Mouse (Mus musculus): ENCODE data around the gene Inafm1. TPM values are rescaled to one million over a fixed set of nuclear protein-coding genes. Genes with fewer than 3 reads are reported as not detected.

The Inafm1 gene
- polyA plus RNA-seq (2015; fragmentation: Nextera tagmentation; extraction: Ambion mirVana): 4.4 and 5.4 TPM in 2 replicates

GRCm38 (mm10) chr7:16273081-16273765, at the start of gene Inafm1:
Inafm1 (minus strand) TSS chr7:16273617.
- Histone ChIP-seq H3K4me1 (replicated peaks) (peaks cover 58% of the 10 kb centered on the region), H3K27ac (replicated peaks) (peak within 1 kb of the TSS; percentile 98), H3K36me3 (replicated peaks) (peaks cover 27% of the 10 kb centered on the region), H3K4me3 (replicated peaks) (peak within 1 kb of the TSS; percentile 82), H3K9ac (peak within 1 kb of the TSS; percentile 80), H3K27me3 (no peaks in the 10 kb centered on the region), H3K4me2 (peak within 1 kb of the TSS; percentile 99), H3K9me3 (replicated peaks) (no peaks in the 10 kb centered on the region)
- WGBS (ENCODE audit: insufficient replicate concordance): 1% methylated on average over 48 of the region's 49 CpGs
- peak; percentile 71 for ATAC-seq (ENCODE audit: insufficient read depth)

- Histone ChIP-seq H3K27ac (replicated peaks) (no peak overlapping the region), H3K36me3 (replicated peaks) (peaks cover 33% of the 10 kb centered on the region), H3K27me3 (no peaks in the 10 kb centered on the region), H3K4me1 (replicated peaks) (peaks cover 9% of the 10 kb centered on the region), H3K9me3 (replicated peaks) (no peaks in the 10 kb centered on the region), H3K4me2 (no peak overlapping the region), H3K4me3 (replicated peaks) (no peak overlapping the region), H3K9ac (no peak overlapping the region)
- WGBS (ENCODE audit: insufficient replicate concordance): 80% methylated on average over 6 of the region's 6 CpGs
- no peak for ATAC-seq (ENCODE audit: insufficient read depth)
These were observed 47.1 kb upstream of the Inafm1 start for GRCm38 (mm10) chr7:16320479-16320878.

GRCm38 (mm10) chr7:16319216-16319615, 45.8 kb upstream of the Inafm1 start:
- H3K36me3 ChIP-seq (replicated peaks): peaks cover 28% of the 10 kb centered on the region
- H3K4me3 ChIP-seq (replicated peaks): no peak overlapping the region
- no peaks in the 10 kb centered on the region for H3K9me3 ChIP-seq (replicated peaks)
- no peak overlapping the region for H3K27ac ChIP-seq (replicated peaks)
- H3K4me2 ChIP-seq: no peak overlapping the region
- WGBS (ENCODE audit: insufficient replicate concordance): 80% methylated on average over 4 of the region's 4 CpGs
- H3K9ac ChIP-seq: no peak overlapping the region
- no peak for ATAC-seq (ENCODE audit: insufficient read depth)
- H3K27me3 ChIP-seq: no peaks in the 10 kb centered on the region
- H3K4me1 ChIP-seq (replicated peaks): peaks cover 22% of the 10 kb centered on the region

- Histone ChIP-seq H3K4me3 (replicated peaks) (no peak overlapping the region), H3K36me3 (replicated peaks) (peaks cover 24% of the 10 kb centered on the region), H3K27me3 (peaks cover 11% of the 10 kb centered on the region), H3K9ac (no peak overlapping the region), H3K27ac (replicated peaks) (no peak overlapping the region), H3K9me3 (replicated peaks) (no peaks in the 10 kb centered on the region), H3K4me2 (no peak overlapping the region), H3K4me1 (replicated peaks) (peaks cover 42% of the 10 kb centered on the region)
- ATAC-seq (ENCODE audit: insufficient read depth): no peak
- 81% methylated on average over 14 of the region's 14 CpGs for WGBS (ENCODE audit: insufficient replicate concordance)
These were observed 43.7 kb upstream of the Inafm1 start for GRCm38 (mm10) chr7:16317094-16317493.

GRCm38 (mm10) chr7:16315222-16315759, 41.9 kb upstream of the Inafm1 start:
- Histone ChIP-seq H3K27ac (replicated peaks) (peak overlapping the region; percentile 29), H3K36me3 (replicated peaks) (peaks cover 24% of the 10 kb centered on the region), H3K27me3 (peaks cover 22% of the 10 kb centered on the region), H3K4me3 (replicated peaks) (no peak overlapping the region), H3K9ac (no peak overlapping the region), H3K4me2 (no peak overlapping the region), H3K4me1 (replicated peaks) (peaks cover 54% of the 10 kb centered on the region), H3K9me3 (replicated peaks) (no peaks in the 10 kb centered on the region)
- no peak for ATAC-seq (ENCODE audit: insufficient read depth)
- WGBS (ENCODE audit: insufficient replicate concordance): 50% methylated on average over 4 of the region's 4 CpGs

- peak overlapping the region; percentile 92 for H3K4me3 ChIP-seq (replicated peaks)
- WGBS (ENCODE audit: insufficient replicate concordance): 21% methylated on average over 13 of the region's 13 CpGs
- H3K9ac ChIP-seq: peak overlapping the region; percentile 97
- H3K36me3 ChIP-seq (replicated peaks): peaks cover 24% of the 10 kb centered on the region
- ATAC-seq (ENCODE audit: insufficient read depth): no peak; the same call in 1 of the 2 replicates
- peaks cover 63% of the 10 kb centered on the region for H3K4me1 ChIP-seq (replicated peaks)
- peak overlapping the region; percentile 97 for H3K27ac ChIP-seq (replicated peaks)
- no peaks in the 10 kb centered on the region for H3K9me3 ChIP-seq (replicated peaks)
- H3K27me3 ChIP-seq: peaks cover 22% of the 10 kb centered on the region
- H3K4me2 ChIP-seq: peak overlapping the region; percentile 100
These were observed 40.9 kb upstream of the Inafm1 start for GRCm38 (mm10) chr7:16314221-16314775.

- Histone ChIP-seq H3K4me3 (replicated peaks) (peak overlapping the region; percentile 92), H3K4me1 (replicated peaks) (peaks cover 69% of the 10 kb centered on the region), H3K9me3 (replicated peaks) (no peaks in the 10 kb centered on the region), H3K36me3 (replicated peaks) (peaks cover 24% of the 10 kb centered on the region), H3K27me3 (peaks cover 22% of the 10 kb centered on the region), H3K27ac (replicated peaks) (peak overlapping the region; percentile 97), H3K9ac (peak overlapping the region; percentile 97), H3K4me2 (peak overlapping the region; percentile 100)
- ATAC-seq (ENCODE audit: insufficient read depth): peak; percentile 66
- WGBS (ENCODE audit: insufficient replicate concordance): under 1% methylated on average over 66 of the region's 66 CpGs
These were observed 40.2 kb upstream of the Inafm1 start for GRCm38 (mm10) chr7:16313481-16314220.

GRCm38 (mm10) chr7:16312672-16313311, 39.4 kb upstream of the Inafm1 start:
- Histone ChIP-seq H3K4me1 (replicated peaks) (peaks cover 75% of the 10 kb centered on the region), H3K36me3 (replicated peaks) (peaks cover 23% of the 10 kb centered on the region), H3K27ac (replicated peaks) (peak overlapping the region; percentile 97), H3K27me3 (peaks cover 22% of the 10 kb centered on the region), H3K4me3 (replicated peaks) (peak overlapping the region; percentile 92), H3K4me2 (peak overlapping the region; percentile 100), H3K9ac (peak overlapping the region; percentile 97), H3K9me3 (replicated peaks) (no peaks in the 10 kb centered on the region)
- peak; percentile 14 for ATAC-seq (ENCODE audit: insufficient read depth)
- WGBS (ENCODE audit: insufficient replicate concordance): 2% methylated on average over 12 of the region's 12 CpGs

GRCm38 (mm10) chr7:16312011-16312671, 38.7 kb upstream of the Inafm1 start:
- peak overlapping the region; percentile 92 for H3K4me3 ChIP-seq (replicated peaks)
- H3K36me3 ChIP-seq (replicated peaks): peaks cover 17% of the 10 kb centered on the region
- no peak for ATAC-seq (ENCODE audit: insufficient read depth)
- H3K4me1 ChIP-seq (replicated peaks): peaks cover 79% of the 10 kb centered on the region
- peak overlapping the region; percentile 100 for H3K4me2 ChIP-seq
- H3K9ac ChIP-seq: peak overlapping the region; percentile 97
- under 1% methylated on average over 49 of the region's 49 CpGs for WGBS (ENCODE audit: insufficient replicate concordance)
- H3K9me3 ChIP-seq (replicated peaks): no peaks in the 10 kb centered on the region
- H3K27ac ChIP-seq (replicated peaks): peak overlapping the region; percentile 97
- H3K27me3 ChIP-seq: peaks cover 22% of the 10 kb centered on the region

GRCm38 (mm10) chr7:16311453-16312004, 38.1 kb upstream of the Inafm1 start:
- no peak for ATAC-seq (ENCODE audit: insufficient read depth)
- no peaks in the 10 kb centered on the region for H3K9me3 ChIP-seq (replicated peaks)
- peak overlapping the region; percentile 100 for H3K4me2 ChIP-seq
- WGBS (ENCODE audit: insufficient replicate concordance): 1% methylated on average over 14 of the region's 14 CpGs
- H3K4me3 ChIP-seq (replicated peaks): peak overlapping the region; percentile 92
- peaks cover 83% of the 10 kb centered on the region for H3K4me1 ChIP-seq (replicated peaks)
- H3K9ac ChIP-seq: peak overlapping the region; percentile 97
- H3K27ac ChIP-seq (replicated peaks): peak overlapping the region; percentile 97
- peaks cover 11% of the 10 kb centered on the region; the same call in 1 of the 2 replicates for H3K36me3 ChIP-seq (replicated peaks)
- peaks cover 22% of the 10 kb centered on the region for H3K27me3 ChIP-seq

Data from liver, embryonic 15.5 days (tissue).